Mouse (Mus musculus): ENCODE results near the gene Jph3. TPM values are rescaled to one million over a fixed set of nuclear protein-coding genes. Genes with fewer than 3 reads are reported as not detected.
A peak's percentile ranks its signal among the peaks of the same experiment; 100 is the strongest.

Jph3 gene
- total RNA-seq, 2 experiments from 2014 or later, result 285 to 297 TPM

GRCm38 (mm10) chr8:121698615-121699101, 30.8 kb upstream of the Jph3 start:
- H3K27ac ChIP-seq, result no peak overlapping the region
- intact Hi-C loops (cut with DNase I), result no loop called here
- no peak overlapping the region for H3K4me3 ChIP-seq
- no peak for DNase-seq (ENCODE audit: extremely low spot score in 1 of 2, low spot score in 2 of 2)
- TF ChIP-seq CTCF (IDR thresholded peaks at IDR 0.05), result no peak

GRCm38 (mm10) chr8:121699936-121700335, 29.5 kb upstream of the Jph3 start:
- intact Hi-C loops (cut with DNase I), result no loop called here
- no peak for TF ChIP-seq CTCF (IDR thresholded peaks at IDR 0.05)
- H3K4me3 ChIP-seq, result no peak overlapping the region
- DNase-seq (ENCODE audit: extremely low spot score in 1 of 2, low spot score in 2 of 2), result no peak
- no peak overlapping the region for H3K27ac ChIP-seq

GRCm38 (mm10) chr8:121705174-121705573, 24.2 kb upstream of the Jph3 start:
- DNase-seq (ENCODE audit: extremely low spot score in 1 of 2, low spot score in 2 of 2), result no peak
- Histone ChIP-seq H3K4me3 (no peak overlapping the region), H3K27ac (0 out of 2 replicates have a peak overlapping the region, but pooled peaks have one; percentile 11)
- no peak for TF ChIP-seq CTCF (IDR thresholded peaks at IDR 0.05)
- intact Hi-C loops (cut with DNase I), result no loop called here

GRCm38 (mm10) chr8:121706956-121707355, 22.5 kb upstream of the Jph3 start:
- DNase-seq (ENCODE audit: extremely low spot score in 1 of 2, low spot score in 2 of 2), result no peak
- H3K27ac ChIP-seq, result no peak overlapping the region
- no peak for TF ChIP-seq CTCF (IDR thresholded peaks at IDR 0.05)
- no peak overlapping the region for H3K4me3 ChIP-seq
- intact Hi-C loops (cut with DNase I), result no loop called here

- DNase-seq (ENCODE audit: extremely low spot score in 1 of 2, low spot score in 2 of 2), result no peak
- Histone ChIP-seq H3K27ac (no peak overlapping the region), H3K4me3 (no peak overlapping the region)
- intact Hi-C loops (cut with DNase I), result no loop called here
- no peak for TF ChIP-seq CTCF (IDR thresholded peaks at IDR 0.05)
Observed at GRCm38 (mm10) chr8:121708406-121708805, 21.0 kb upstream of the Jph3 start.

- peak overlapping the region; percentile 28; the same call in 1 of the 2 replicates for H3K4me3 ChIP-seq
Observed at GRCm38 (mm10) chr8:121717502-121717901, 11.9 kb upstream of the Jph3 start.

GRCm38 (mm10) chr8:121717982-121718425, 11.4 kb upstream of the Jph3 start:
- Histone ChIP-seq H3K27ac (peak overlapping the region; percentile 73; the same call in 1 of the 2 replicates), H3K4me3 (no peak overlapping the region; the same call in 1 of the 2 replicates)
- intact Hi-C loops (cut with DNase I), result loop anchor here (5.0 kb wide), 2 partner anchors 114 to 189 kb away; partner anchors contain the start of gene Slc7a5
- peak; percentile 91 for TF ChIP-seq CTCF (IDR thresholded peaks at IDR 0.05)
- peak; percentile 93 to 95 for DNase-seq (ENCODE audit: extremely low spot score in 1 of 2, low spot score in 2 of 2)

More at GRCm38 (mm10) chr8:121717502-121717901, 11.9 kb upstream of the Jph3 start:
- DNase-seq (ENCODE audit: extremely low spot score in 1 of 2, low spot score in 2 of 2), result no peak
- peak overlapping the region; percentile 73 for H3K27ac ChIP-seq
- no peak for TF ChIP-seq CTCF (IDR thresholded peaks at IDR 0.05)
- intact Hi-C loops (cut with DNase I), result loop anchor here (5.0 kb wide), 2 partner anchors 115 to 190 kb away; partner anchors contain the start of gene Slc7a5

GRCm38 (mm10) chr8:121718925-121719324, 10.5 kb upstream of the Jph3 start:
- H3K27ac ChIP-seq, result no peak overlapping the region
- H3K4me3 ChIP-seq, result no peak overlapping the region
- intact Hi-C loops (cut with DNase I), result loop anchor here (5.0 kb wide), 2 partner anchors 113 to 188 kb away; partner anchors contain the start of gene Slc7a5
- TF ChIP-seq CTCF (IDR thresholded peaks at IDR 0.05), result no peak
- no peak for DNase-seq (ENCODE audit: extremely low spot score in 1 of 2, low spot score in 2 of 2)

GRCm38 (mm10) chr8:121721072-121721471, 8.4 kb upstream of the Jph3 start:
- no peak overlapping the region for H3K4me3 ChIP-seq
- no peak for TF ChIP-seq CTCF (IDR thresholded peaks at IDR 0.05)
- intact Hi-C loops (cut with DNase I), result no loop called here
- H3K27ac ChIP-seq, result no peak overlapping the region
- no peak for DNase-seq (ENCODE audit: extremely low spot score in 1 of 2, low spot score in 2 of 2)

GRCm38 (mm10) chr8:121723846-121724245, 5.6 kb upstream of the Jph3 start:
- intact Hi-C loops (cut with DNase I), result no loop called here
- H3K27ac ChIP-seq, result no peak overlapping the region
- no peak overlapping the region for H3K4me3 ChIP-seq
- TF ChIP-seq CTCF (IDR thresholded peaks at IDR 0.05), result no peak
- no peak for DNase-seq (ENCODE audit: extremely low spot score in 1 of 2, low spot score in 2 of 2)

- no peak; the same call in 1 of the 2 replicates for TF ChIP-seq CTCF (IDR thresholded peaks at IDR 0.05)
- Histone ChIP-seq H3K27ac (no peak overlapping the region), H3K4me3 (no peak overlapping the region)
- intact Hi-C loops (cut with DNase I), result no loop called here
- DNase-seq (ENCODE audit: extremely low spot score in 1 of 2, low spot score in 2 of 2), result no peak
Observed at GRCm38 (mm10) chr8:121727164-121727563, 2.3 kb upstream of the Jph3 start.

- no peak for DNase-seq (ENCODE audit: extremely low spot score in 1 of 2, low spot score in 2 of 2)
- no peak for TF ChIP-seq CTCF (IDR thresholded peaks at IDR 0.05)
- intact Hi-C loops (cut with DNase I), result loop anchor here (2.0 to 5.0 kb wide), 3 partner anchors 38 to 83 kb away; partner anchors contain the start of gene Zcchc14
- Histone ChIP-seq H3K4me3 (peak overlapping the region; percentile 58), H3K27ac (peak overlapping the region; percentile 61)
Observed at GRCm38 (mm10) chr8:121729754-121730153, 331 bp downstream of the Jph3 start.

- DNase-seq (ENCODE audit: extremely low spot score in 1 of 2, low spot score in 2 of 2), result peak in 1 of 2 experiments; percentile 41
- Histone ChIP-seq H3K27ac (peak overlapping the region; percentile 96), H3K4me3 (peak overlapping the region; percentile 78)
- TF ChIP-seq CTCF (IDR thresholded peaks at IDR 0.05), result no peak
- intact Hi-C loops (cut with DNase I), result loop anchor here (2.0 to 5.0 kb wide), 3 partner anchors 37 to 82 kb away; partner anchors contain the start of gene Zcchc14
Observed at GRCm38 (mm10) chr8:121730170-121730569, 747 bp downstream of the Jph3 start.

Data from left cerebral cortex, adult 2 months (tissue).